Mouse (Mus musculus) cerebellum, adult (tissue): ENCODE measurements at regions not wholly inside any gene's neighbourhood (a gene's known extent, or its start where the extent isn't known, plus 50 kb on each side); places are given as distances from the start of the nearest gene placed in this dataset.

Experiments used
- ATAC-seq: cut with Nextera tagmentation; 2 replicates; pipeline ENCODE4 v1.9.2; 2017; ENCODE audit warnings: mild to moderate bottlenecking, moderate library complexity, mixed read lengths; ENCODE audit not compliant: insufficient number of reproducible peaks, low FRiP score, low TSS enrichment

DNA sequence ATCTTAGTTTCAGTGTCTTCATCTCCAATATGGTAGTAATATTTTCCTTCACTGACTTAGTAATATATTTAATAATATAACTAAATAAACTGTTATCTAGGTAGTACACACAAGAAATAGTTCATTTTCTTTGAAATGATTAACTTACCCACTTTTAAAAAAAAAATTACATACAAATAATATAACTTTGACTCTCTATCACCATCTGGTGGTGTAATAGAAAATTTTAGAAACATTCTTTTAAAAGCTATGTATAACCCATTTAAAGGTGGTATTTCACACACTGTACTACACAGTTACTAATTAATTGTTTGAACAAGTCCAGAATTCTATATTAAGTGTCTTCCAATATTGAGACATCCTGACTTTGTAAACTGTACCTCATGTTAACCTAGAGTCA, 53.9 kb upstream of the Olfr266 start:
- no peak for ATAC-seq

- ATAC-seq, result 0 out of 2 replicates have a peak, but pooled peaks have one; percentile 56
Observed at GRCm38 (mm10) chr3:106903198-106903597, 77.1 kb upstream of the Olfr266 start.

DNA sequence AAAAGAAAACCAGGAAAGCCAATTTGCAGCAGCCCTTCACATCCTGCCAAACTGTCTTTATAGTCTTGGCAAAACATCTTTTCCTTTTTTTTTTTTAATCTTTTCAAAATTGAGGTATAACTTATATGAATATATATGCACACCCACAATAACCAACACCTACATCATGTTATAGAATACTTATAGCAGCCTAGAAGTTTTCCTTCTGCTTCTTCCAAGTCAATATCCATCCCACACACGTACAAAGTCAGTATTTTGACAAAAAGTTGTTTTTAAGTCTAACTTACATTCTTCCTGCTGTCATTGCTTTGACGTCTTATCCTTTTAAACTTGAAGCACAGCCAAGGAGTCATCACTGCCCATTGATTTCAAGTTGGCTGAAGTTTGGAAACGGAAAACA, 80.6 kb upstream of the Olfr266 start:
- ATAC-seq, result no peak

GRCm38 (mm10) chr3:106936067-106936466, 99.9 kb upstream of the Kcna3 start:
- ATAC-seq, result no peak

DNA sequence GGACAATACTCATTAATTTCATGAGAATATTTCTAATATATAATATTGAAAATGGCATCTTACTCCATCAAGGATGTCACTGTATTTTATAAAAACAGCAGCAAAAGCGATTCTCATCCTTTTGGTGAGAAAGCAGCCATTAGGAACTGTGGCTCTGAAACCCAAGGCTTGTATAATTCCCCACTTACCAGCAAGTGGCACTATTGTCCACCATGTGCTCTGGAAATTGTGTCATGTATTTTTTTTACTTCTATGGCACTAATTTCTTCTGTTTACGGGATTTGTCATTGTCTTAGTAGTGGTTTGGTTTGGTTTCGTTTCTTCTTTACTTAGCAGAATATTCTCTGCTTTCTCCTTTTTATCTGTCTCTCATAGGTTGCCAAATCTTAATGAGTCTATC, 95.9 kb upstream of the Kcna3 start:
- ATAC-seq, result no peak

GRCm38 (mm10) chr3:106955555-106956446, 80.2 kb upstream of the Kcna3 start:
- ATAC-seq, result peak; percentile 20

DNA sequence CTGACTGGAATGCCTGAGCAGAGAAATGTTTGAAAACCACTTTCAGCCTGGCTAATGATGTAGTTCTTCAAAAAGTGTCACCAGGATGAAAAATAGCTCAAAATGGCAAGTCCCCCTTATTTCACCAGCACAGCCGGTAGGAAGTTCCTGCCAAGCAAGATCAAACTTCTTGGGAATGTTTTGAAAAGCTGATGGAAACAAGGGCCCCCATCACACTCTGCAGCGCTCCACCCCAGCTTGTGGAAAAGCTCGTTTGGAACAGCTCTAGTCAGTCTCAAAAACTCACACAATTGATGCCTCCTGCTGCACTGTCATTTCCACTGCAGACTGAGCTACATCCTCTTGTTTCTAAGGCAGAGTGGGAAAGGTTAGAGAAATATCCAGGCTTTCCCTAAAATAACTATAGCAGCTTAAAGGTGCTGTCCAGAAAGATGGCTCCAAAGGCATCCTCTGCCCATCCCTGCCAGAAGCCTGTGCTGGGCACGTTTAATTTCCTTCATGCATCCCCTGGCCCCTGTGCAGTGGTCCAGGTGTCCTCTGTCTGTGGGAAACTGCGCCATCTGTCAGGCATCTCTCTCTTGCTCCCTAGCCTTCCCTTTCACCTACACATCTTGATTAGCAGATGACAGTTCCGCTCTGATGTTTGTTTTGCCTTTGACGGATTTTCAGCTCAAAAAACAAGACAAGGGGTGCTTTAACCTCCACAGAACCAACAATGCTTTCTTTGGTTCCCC, 78.6 kb upstream of the Kcna3 start:
- no peak for ATAC-seq

DNA sequence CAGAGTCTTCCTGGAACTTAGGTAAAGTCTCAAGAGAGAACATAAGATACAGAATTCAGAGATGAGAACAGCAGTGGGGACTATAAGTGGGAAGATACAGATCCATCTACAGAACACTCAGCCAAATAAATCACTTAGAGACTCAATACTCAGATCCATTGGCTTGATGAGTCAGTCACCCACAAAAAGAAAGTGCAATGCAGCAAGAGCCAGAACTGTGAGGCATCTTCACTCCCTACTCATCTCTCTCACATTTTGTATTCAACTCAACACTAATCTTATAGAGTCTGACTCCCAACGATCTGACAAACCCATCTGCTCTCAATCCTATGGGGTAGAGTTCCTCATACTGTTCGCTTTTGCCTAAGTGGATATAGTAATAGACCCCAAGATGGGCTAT, 77.8 kb upstream of the Kcna3 start:
- no peak for ATAC-seq

DNA sequence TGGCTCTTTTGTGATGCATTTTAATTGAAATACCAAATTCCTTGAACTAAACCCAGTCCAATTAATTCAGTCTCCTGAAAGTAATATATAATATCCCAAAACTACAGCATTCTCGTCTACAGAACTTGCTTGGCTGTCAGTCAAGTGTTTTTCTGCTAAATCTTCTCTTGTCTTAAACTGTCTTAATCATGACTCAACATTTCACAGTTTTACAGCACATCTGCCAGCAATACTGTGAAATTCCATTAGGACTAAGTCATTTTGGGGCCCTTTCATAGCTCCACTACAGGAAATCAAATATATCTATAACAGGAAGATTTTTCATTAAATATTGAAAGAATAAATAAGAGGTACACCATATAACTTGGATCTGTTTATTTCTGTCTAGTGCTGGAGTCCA, 75.4 kb upstream of the Kcna3 start:
- ATAC-seq, result no peak

GRCm38 (mm10) chr3:106962466-106962865, 73.5 kb upstream of the Kcna3 start:
- no peak for ATAC-seq

GRCm38 (mm10) chr3:106966198-106966597, 69.8 kb upstream of the Kcna3 start:
- ATAC-seq, result no peak

DNA sequence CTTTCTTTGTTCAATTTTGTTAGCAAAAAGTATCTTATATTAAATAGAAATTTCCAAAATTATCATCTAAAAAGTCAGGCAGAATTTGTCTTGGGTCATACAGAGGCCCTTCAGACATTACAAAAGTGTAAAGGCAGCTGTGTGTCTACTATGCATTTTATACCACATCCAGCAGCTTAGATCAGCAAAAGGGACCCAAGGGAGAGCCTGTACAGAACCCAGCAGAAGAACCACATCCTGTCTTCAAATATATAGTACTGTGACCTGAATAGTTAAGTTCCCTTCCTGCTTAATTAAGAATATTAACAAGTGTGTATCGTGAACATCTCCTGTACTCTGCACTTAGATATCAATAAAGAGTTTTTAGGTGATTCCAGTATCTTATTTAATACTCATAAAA, 68.5 kb upstream of the Kcna3 start:
- no peak for ATAC-seq

GRCm38 (mm10) chr3:106974114-106974789, 61.7 kb upstream of the Kcna3 start:
- no peak for ATAC-seq

- no peak for ATAC-seq
Observed at GRCm38 (mm10) chr3:106978728-106979127, 57.2 kb upstream of the Kcna3 start.

- no peak for ATAC-seq
Observed at GRCm38 (mm10) chr3:106980914-106981313, 55.1 kb upstream of the Kcna3 start.

DNA sequence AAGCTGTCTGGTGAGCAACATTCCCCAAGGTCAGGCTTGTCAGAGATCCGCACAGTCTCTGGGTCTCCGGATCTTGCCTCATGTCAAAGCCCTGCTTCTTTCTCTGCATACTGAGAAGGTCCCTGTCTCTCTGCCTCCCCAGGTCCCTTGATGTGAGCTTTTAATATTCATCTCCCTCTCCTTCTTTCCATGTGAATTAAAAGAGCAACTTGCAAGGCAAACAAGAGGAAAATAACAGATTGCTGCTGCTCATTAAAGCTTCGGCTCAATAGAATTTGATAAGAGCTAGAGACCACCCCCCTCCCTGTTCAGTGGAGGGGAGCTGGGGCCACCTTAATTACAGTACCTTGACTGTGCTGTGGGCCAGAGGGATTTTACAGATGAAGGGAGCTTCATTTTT, 54.6 kb upstream of the Kcna3 start:
- ATAC-seq, result no peak

DNA sequence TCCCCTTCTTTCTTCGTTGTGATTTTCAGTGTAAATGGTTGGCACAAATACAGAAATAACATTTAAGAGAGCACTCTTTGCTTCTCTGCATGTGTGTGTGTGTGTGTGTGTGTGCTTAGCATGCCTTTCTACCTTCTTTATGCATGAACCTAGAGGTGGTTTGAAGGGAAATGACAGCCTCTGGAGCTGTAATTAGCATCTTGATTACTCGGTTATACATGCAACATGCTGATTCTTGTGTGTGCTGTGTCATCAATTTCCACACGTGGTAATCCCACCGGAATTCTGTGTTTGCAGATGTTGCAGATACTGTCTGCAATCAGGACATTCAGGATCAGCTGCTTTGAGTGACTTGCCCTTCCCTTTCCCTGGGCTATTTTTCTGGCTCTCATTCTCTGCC, 51.7 kb upstream of the Kcna3 start:
- ATAC-seq, result no peak
